Mouse (Mus musculus) heart, adult 2 months (tissue): ENCODE measurements around the gene Ankrd33b.

Experiments
- CTCF ChIP-seq: fragments of 200-600 bp; IDR thresholded peaks from 2 replicates; pipeline ENCODE4 v1.8.1; 2022; ENCODE audit warnings: antibody characterized with exemption, mild to moderate bottlenecking, moderate library complexity
- POLR2A ChIP-seq: fragments of 200-500 bp; IDR thresholded peaks from 2 replicates; pipeline ENCODE4 v1.6.1; 2011; ENCODE audit warnings: mild to moderate bottlenecking, low read depth, low read length, control low read depth; ENCODE audit not compliant: insufficient read depth

DNA sequence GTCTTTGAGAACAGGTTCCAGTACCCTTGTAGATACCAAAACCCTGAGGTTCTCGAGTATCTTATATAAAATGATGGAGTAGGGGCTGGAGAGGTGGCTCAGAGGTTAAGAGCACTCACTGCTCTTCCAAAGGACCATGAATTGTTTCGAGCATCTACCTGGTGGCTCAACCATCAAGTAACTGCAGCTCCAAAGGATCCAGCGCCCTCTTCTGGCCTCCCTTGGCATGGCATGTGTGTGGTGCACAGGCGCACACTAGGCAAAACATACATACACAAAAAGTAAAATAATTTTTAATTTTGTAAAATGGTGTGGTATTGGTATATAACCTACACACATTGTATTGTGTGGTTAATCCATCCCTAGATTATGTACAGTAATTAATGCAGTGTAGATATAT, 43.8 kb downstream of the Ankrd33b start:
- peak; percentile 67 for TF ChIP-seq CTCF
- TF ChIP-seq POLR2A, result no peak
